Mouse (Mus musculus): ENCODE measurements around the gene Tjp1.

GRCm38 (mm10) chr7:65360278-65360677 is 167.3 kb downstream of the Tjp1 start:
- TF ChIP-seq CTCF (conservative IDR thresholded peaks at IDR 0.05; ENCODE audit: insufficient read depth, insufficient read length, low read depth, low read length) (no peak), POLR2A (IDR thresholded peaks at IDR 0.05; ENCODE audit: low read depth, low read length) (no peak)
